Mouse (Mus musculus) megakaryocyte-erythroid progenitor cell, adult 5-6 weeks (primary cell): Measurements from ENCODE around the gene Carm1. TPM values are rescaled to one million over a fixed set of nuclear protein-coding genes. Genes with fewer than 3 reads are reported as not detected.

Experiments used
- ATAC-seq: replicated peaks from 2 replicates; pipeline ENCODE4 v1.8.0; 2016; ENCODE audit warnings: mild to moderate bottlenecking, inconsistent platforms; ENCODE audit not compliant: severe bottlenecking, poor library complexity, low FRiP score, low TSS enrichment
- total RNA-seq, 2 experiments: library from RNA; stranded (forward) in 1 of 2; stranded (reverse) in 1 of 2; fragments of 200-1000, 215-1000 nt in 1 of 2; fragments of >200 nt in 1 of 2; fragmentation: Nextera tagmentation in 1 of 2; gene quantifications; 2 replicates each; pipeline ENCODE4 v1.2.3; 2014 to 2017

Carm1 gene
- total RNA-seq, 2 experiments from 2014 or later, result 46.0 to 131 TPM

DNA sequence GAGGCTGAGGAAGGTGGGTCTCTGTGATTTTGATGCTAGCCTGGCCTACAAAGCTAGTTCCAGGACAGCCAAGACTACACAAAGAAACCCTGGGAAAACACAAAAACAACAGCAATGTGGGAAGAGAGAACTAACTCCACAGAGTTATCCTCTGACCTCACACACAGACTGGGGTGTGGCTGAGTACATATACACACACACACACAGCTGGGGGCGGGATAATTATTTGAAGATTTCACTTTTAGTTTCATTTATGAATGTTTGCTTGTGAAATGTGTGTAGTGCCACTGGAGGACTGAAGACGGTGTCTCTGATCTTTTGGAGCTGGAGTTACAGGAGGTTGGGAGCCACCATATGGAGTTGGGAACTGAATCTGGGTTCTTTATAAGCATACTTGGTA, 54.4 kb downstream of the Carm1 start:
- ATAC-seq, result no peak

DNA sequence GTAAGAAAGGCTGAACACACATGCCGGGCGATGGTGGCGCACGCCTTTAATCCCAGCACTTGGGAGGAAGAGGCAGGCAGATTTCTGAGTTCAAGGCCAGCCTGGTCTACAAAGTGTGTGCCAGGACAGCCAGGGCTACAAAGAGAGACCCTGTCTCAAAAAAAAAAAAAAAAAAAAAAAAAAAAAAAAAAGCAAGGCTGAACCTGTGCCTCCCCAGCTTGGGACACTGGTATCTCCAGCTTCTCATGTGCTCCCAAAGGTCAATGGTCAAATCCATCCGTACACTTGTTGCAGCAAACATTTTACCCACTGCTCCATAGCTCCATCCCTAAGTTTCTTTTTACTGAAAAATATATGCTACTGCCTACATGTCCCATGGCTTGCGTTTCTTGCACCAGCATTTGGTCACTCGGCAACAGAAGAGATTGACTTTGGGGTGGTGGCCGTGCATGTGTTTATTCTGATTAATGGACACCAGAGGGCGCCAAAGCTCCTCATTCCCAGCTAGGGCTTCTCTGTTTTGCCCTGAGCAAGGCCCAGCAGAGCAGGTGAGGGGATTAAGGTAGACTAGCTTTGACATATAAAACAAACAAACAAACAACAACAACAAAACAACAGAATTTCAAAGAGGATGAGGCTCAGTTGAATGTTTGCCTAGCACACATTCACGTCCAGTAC, 55.2 kb downstream of the Carm1 start:
- ATAC-seq, result peak; percentile 76

DNA sequence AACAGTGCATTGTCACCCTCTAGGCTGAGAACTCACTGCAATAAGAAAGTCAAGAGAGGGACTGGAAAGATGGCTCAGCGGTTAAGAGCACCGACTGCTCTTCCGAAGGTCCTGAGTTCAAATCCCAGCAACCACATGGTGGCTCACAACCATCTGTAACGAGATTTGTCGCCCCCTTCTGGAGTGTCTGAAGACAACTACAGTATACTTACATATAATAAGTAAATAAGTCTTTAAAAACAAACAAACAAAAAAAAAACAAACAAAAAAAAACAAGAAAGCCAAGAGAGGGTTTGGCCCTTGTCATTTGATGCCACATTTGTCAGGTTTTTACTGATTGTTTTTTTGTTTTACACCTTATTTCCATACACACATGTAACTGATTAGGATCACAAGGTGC, 57.4 kb downstream of the Carm1 start:
- no peak for ATAC-seq

DNA sequence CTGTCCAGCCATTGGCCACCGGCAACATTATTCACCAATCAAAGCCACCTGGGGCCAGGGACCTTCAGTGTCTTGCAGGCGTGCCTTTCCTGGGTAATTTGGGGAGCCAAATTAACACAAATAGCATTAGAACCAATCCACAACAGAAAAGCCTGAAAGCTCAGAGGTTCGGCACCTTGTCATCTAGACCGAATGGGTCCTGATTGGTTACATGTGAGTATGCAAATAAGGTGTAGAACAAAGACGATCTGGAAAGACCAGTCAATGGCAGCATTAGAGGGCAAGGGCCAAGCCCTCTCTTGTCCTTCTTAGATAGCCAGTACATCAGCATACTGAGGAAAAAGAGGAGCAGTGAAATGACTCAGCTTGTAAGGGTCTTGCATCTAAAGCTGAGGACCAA, 59.2 kb downstream of the Carm1 start:
- ATAC-seq, result no peak

DNA sequence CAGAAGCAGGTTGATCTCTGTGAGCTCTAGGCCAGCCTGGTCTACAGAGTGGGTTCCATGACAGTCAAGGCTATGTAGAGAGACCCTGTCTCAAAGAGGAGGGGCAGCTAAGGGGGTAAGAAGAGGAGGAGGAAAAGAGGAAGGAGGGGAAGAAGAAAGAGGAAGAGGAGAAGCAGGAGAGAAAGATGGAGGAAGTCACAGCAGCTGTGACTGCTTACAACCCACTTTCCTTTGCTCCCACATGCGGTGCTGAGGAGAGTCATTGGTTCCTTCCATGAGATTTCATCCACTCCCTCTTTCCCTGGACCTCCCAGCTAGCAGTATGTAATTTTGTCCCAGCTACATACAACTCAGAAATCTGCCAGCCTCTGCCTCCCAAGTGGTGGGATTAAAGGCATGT, 60.0 kb downstream of the Carm1 start:
- ATAC-seq, result no peak

DNA sequence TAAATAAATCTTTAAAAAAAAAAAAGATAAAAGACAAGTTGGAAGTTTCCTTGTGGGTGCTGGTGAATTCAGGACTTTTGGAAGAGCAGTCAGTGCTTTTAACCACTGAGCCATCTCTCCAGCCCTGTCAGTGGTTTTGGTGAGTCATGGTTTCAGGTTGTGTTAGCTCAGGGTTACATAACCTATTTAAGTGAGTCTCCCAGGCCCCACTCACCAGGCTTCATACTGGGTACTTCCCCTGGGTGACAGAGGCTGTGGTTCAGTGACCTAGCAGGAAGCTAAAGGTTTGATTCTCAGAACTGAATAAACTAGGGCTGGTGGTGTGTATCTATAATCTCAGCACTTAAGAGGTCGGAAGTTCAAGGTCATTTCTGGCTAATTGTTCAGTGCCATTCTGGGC, 63.2 kb downstream of the Carm1 start:
- ATAC-seq, result no peak

DNA sequence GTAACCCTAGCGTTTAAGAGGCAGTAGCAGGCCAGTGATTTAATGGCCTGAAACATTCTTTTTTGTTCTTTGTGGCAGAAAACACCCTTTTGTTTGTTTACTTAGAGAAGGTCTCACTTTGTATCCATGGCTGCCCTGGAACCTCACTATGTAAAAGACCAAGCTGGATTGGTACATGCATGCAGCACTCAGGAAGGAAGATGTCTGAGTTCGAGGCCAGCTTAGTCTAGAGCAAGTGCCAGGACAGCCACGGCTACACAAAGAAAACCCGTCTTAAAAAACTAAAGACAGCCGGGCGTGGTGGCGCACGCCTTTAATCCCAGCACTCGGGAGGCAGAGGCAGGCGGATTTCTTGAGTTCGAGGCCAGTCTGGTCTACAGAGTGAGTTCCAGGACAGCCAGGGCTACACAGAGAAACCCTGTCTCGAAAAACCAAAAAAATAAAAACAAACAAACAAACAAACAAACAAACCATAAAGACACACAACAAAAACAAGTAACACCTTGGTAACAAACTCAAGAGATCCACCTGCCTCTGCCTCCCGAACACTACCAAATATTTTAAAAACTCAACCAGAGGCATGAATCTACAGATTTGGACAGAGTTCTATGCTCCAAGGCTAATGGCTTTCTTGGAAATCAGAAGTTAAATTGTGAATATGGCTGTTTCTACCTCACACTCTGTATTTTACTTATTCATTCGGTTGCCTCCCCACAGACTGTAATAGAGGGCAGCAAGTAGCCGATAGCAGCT, 68.3 kb downstream of the Carm1 start:
- no peak for ATAC-seq

DNA sequence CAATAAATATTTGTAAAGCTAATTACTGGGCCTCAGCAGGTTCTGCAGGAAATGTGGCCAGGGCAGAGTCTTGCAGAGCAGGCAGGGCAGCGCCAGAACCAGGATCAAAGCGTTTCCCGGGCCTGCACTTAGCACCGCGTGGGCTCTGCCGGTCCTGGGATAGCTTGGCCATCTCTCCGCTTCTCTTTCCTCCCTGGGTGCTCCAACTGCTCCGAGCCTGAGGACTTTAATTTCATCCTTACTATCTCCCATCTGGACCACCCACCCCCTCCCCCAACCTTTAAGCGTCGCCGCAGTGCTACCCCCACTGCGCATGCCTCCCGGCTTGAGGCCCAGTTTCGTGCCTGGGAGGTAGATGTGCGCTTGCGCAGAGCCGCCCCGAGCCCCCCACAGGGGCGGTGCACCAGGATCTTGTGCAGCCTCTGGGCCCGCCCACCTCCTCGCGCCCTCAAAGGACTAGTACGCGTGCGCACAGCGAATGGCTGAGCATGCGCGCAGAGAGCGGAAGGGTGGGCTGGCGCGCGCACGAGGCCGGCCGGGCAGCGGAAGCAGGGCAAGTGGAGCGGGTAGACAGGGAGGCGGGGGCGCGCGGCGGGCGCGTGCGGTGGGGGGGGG, 69.0 kb downstream of the Carm1 start, which contains the start of gene Smarca4:
TSS of gene Smarca4 (plus strand) at position 553 of the 615 bp plus-strand sequence.
- ATAC-seq, result peak; percentile 93

DNA sequence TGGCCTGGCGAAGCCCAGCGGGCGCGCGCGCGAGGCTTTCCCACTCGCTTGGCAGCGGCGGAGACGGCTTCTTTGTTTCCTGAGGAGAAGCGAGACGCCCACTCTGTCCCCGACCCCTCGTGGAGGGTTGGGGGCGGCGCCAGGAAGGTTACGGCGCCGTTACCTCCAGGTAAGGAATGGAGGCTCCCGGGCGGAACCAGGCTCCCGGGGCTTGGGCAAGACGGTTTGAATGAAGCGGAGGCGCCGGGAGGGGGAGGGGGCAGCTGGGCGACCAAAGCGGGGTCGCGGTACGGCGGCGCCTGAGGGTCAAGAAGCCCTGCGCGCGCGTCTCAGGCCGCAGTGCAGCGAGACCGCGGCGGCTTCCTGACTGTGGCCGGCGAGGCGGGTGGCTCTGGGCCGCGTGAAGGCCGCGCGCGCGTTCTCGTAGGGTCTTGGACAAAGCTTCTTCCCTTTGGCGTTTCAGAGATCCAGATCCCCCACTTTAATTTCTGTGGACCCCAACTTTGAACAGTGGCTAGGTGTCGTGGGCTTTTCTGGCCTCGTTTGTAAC, 69.6 kb downstream of the Carm1 start:
- peak; percentile 40 for ATAC-seq

DNA sequence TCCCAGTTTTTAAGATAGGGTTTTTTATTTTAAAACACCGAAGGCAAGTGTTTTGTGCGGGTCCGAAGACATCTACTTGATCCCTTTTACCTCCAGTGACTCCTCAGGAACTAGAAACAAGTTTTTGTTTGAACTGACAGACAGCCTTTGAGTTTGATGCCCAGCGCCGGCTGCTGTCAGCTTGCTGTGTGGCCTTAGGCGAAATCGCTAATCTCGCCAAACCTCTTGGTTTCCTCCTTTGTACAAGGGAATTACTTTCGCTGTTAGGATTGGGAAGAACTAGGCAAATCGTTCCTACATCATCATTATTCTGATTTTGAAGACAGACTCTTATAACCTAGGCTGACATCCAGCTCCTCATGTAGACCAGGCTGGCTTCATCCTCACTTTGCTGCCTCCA, 70.4 kb downstream of the Carm1 start:
- no peak for ATAC-seq

DNA sequence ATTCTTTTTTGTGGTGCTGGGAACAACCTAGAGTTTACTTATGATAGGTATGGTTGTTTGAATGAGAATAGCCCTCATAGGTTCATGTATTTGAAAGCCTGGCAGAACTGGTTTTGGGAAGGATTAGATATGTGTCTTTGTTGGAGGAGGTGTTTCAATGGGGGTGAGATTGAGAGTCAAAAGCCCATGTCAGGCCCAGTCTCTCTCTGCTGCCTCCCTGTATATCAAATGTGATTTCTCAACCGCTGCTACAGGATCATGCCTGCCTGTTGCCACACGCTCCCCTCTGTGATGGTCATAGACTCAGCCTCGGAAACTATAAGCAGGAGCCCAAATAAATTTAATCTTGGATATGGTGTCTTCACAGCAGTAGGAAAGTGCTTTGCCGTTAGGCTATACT, 73.5 kb downstream of the Carm1 start:
- no peak for ATAC-seq

DNA sequence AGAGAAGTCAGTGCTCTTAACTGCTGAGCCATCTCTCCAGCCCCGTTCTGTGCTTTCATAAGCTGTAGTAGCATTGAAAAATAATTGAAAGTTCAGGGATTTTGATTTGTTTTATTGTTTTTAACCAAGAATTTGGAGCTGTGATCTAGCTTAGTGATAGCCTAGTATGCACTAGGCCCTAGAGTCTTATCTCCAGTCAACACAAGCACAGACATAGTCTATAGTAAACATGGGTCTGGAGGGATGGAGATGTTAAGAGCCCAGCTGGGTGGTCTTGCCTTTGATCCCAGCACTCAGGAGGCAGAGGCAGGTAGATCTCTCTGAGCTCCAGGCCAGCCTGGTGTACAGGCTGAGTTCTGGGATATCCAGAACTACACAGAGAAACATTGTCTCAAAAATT, 76.0 kb downstream of the Carm1 start:
- 0 out of 2 replicates have a peak, but pooled peaks have one; percentile 54 for ATAC-seq

DNA sequence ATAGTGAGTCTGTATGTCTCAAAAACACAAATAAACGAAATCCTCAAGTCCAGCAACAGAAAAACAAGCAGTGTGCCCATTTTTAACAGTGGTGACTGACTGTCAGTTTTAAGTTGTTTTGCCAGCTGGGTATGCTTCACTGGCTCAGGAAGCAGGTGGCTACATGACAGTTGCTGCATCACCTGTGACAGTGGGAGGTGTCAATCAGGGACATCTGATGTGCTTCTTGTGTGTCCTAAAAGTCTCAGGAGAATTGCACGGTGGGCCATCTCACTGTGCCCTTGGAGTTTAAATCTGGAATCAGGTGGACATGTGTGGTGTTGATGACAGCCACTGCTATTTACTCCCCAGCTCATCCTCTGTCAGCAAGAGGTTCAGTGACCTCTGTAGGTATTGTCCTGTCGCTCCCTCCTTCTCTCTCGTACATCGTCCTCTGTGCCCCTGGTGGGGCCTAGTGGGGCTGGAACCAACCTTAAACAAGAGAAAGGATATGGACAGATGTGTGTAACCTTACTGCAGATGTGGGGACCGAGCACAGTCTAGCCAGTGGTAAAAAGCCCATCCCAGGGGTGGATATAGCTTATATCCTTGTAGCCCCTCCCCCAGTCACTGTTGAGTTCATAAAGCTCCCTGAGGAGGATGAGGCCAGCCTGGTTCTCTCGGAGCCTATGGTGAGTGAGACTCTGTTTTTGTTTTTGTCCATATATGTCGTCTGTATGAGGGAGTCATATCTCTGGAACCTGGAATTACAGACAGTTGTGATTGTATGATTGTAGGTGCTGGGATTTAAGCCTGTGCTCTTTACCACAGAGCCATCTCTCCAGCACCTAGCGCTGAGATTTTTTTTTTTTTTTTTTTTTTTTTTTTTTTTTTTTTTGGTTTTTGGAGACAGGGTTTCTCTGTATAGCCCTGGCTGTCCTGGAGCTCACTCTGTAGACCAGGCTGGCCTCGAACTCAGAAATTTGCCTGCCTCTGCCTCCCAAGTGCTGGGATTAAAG, 78.9 kb downstream of the Carm1 start:
- no peak for ATAC-seq

DNA sequence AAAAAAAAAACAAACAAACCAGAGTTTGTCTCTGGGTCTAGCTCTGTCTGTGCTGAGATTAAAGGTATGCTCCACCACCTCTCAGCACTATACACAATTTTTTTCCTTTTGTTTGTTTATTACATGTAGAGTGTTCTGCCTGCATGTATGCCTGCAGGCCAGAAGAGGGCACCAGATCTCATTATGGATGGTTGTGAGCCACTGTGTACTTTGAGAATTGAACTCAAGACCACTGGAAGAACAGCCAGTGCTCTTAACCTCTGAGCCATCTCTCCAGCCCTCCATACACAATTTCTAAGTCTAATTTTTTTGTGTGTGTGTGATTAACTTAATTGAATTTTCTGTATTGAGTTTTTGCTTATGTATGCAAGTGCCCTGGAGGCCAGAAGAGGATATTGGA, 79.9 kb downstream of the Carm1 start:
- ATAC-seq, result no peak

DNA sequence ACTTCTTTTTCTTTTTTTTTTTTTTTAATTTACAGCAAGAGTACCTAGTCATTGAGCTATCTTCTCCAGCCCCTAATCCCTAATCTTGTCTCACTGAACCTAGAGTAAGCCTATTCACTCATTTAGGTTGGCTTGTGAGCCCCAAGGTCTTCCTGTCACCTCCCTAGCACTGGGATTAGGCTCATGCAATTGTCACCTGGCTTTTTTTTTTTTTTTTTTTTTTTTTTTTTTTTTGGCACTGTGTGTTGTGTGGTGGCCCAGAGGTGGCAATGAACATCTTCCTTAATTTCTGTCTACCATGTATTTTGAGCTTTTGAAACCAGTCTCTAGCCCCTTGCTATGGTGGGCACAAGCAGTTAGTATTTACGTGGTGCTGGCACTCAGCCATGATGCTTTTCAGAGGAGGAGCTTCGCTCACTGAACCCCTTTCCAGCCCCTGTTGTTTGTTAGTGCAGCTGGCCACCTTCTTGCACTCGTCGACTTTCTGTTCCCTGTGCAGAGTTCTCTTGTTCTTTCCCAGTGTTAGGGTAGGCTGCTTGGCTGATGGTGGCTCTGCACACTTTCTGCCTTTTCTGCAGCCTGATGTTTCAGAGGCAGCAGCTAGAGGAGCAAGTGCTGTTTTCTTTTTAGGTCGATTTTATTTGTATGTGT, 80.6 kb downstream of the Carm1 start:
- no peak for ATAC-seq

DNA sequence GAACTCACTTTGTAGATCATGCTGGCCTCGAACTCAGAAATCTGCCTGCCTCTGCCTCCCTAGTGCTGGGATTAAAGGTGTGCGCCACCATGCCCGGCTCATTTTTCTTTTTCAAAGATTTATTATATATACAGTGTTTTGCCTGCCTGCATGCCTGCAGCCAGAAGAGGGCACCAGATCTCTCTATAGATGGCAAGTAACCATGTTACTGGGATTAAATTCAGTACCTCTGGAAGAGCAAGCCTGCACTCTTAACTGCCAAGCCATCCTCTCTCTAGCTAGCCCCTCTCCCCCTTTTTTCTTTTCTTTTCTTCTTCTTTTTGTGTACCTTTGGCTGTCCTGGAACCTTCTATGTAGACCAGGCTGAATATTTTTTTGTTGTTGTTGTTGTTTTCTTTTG, 84.0 kb downstream of the Carm1 start:
- ATAC-seq, result peak; percentile 67

DNA sequence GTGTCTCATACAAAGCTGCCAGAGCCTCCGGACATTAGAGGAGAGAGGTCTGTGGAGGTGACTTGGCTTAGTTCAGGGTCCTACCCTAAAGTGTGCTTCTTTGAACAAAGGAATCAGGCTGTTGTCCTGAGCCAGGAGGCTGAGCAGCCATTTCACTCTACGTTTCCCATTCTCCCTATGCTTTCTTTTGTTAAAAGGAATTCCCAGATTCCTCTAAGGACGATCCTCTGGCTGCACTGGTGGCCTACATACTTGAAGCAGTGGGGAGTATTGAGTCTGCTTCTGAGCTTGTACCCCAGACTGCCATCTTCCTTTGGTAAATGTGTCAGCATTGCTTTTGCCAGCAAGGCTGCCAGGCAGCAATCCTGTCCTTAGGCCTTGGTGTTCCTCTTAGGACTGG, 86.4 kb downstream of the Carm1 start:
- ATAC-seq, result no peak

DNA sequence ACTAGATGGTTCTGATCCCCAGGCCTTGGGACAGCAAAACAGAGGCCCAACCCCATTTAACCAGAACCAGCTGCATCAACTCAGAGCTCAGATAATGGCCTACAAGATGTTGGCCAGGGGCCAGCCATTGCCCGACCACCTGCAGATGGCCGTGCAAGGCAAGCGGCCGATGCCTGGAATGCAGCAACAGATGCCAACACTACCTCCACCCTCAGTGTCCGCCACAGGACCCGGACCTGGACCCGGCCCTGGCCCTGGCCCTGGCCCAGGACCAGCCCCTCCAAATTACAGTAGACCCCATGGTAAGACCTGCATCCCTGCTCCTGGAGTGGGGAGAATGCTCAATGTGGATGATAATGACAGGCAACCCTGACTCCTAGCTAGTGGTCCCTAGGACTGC, 88.9 kb downstream of the Carm1 start:
- ATAC-seq, result no peak

DNA sequence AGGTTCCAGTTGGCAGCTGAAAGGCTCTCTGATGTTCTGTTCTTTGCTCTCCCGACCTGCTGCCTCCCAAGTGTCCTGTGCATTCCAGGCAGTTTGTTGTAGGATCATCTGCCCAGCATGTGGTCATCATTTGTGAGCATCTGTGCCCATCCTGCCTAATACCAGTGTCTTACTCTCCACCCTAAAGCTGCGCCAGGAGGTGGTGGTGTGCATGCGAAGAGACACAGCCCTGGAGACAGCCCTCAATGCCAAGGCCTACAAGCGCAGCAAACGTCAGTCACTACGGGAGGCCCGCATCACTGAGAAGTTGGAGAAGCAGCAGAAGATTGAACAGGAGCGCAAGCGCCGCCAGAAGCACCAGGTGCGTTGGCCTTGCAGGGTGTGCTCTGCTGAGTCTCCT, 92.3 kb downstream of the Carm1 start:
- no peak for ATAC-seq
